Mouse (Mus musculus) liver, adult (tissue): ENCODE measurements at regions not wholly inside any gene's neighbourhood (a gene's known extent, or its start where the extent isn't known, plus 50 kb on each side); places are given as distances from the start of the nearest gene placed in this dataset.
A peak's percentile ranks its signal among the peaks of the same experiment; 100 is the strongest.

ENCODE experiments used
- GATA4 ChIP-seq: IDR thresholded peaks from 2 replicates; pipeline ENCODE4 v1.6.1; 2014; ENCODE audit warnings: mild to moderate bottlenecking, low read length; ENCODE audit not compliant: insufficient replicate concordance

GRCm38 (mm10) chr3:37876016-37876765, 151.9 kb upstream of the Gm5148 start:
- TF ChIP-seq GATA4, result peak; percentile 0; the same call in 1 of the 2 replicates

GRCm38 (mm10) chr3:37875331-37876015, 151.2 kb upstream of the Gm5148 start:
- peak; percentile 28; the same call in 1 of the 2 replicates for TF ChIP-seq GATA4

GRCm38 (mm10) chr3:37874864-37875263, 150.6 kb upstream of the Gm5148 start:
- no peak for TF ChIP-seq GATA4

- no peak for TF ChIP-seq GATA4
Observed at GRCm38 (mm10) chr3:37874346-37874745, 150.1 kb upstream of the Gm5148 start.

GRCm38 (mm10) chr3:37872329-37872728, 148.0 kb upstream of the Gm5148 start:
- no peak for TF ChIP-seq GATA4

GRCm38 (mm10) chr3:37871076-37871475, 146.8 kb upstream of the Gm5148 start:
- TF ChIP-seq GATA4, result no peak

- TF ChIP-seq GATA4, result no peak
Observed at GRCm38 (mm10) chr3:37868454-37868853, 144.2 kb upstream of the Gm5148 start.

- TF ChIP-seq GATA4, result no peak
Observed at GRCm38 (mm10) chr3:37862756-37863155, 138.5 kb upstream of the Gm5148 start.

- no peak for TF ChIP-seq GATA4
Observed at GRCm38 (mm10) chr3:37860715-37861461, 136.6 kb upstream of the Gm5148 start.

- TF ChIP-seq GATA4, result no peak
Observed at GRCm38 (mm10) chr3:37860034-37860714, 135.9 kb upstream of the Gm5148 start.

GRCm38 (mm10) chr3:37858624-37859302, 134.5 kb upstream of the Gm5148 start:
- TF ChIP-seq GATA4, result no peak

GRCm38 (mm10) chr3:37846191-37847003, 122.1 kb upstream of the Gm5148 start:
- no peak for TF ChIP-seq GATA4

- no peak for TF ChIP-seq GATA4
Observed at GRCm38 (mm10) chr3:37845313-37846023, 121.2 kb upstream of the Gm5148 start.

- TF ChIP-seq GATA4, result no peak
Observed at GRCm38 (mm10) chr3:37844731-37845312, 120.5 kb upstream of the Gm5148 start.
